Mouse (Mus musculus) lung, postnatal 0 days (tissue): ENCODE results near the gene Vps52. TPM values are rescaled to one million over a fixed set of nuclear protein-coding genes. Genes with fewer than 3 reads are reported as not detected.

ENCODE experiments used
- ATAC-seq: fragments of 200-750 bp; cut with Nextera tagmentation; 2 replicates; pipeline ENCODE4 v1.8.0; 2017; ENCODE audit warnings: moderate library complexity
- DNase-seq: peaks from one replicate; pipeline ENCODE4 v3.0.0-alpha.2; 2016; ENCODE audit warnings: low spot score
- H3K27ac ChIP-seq: fragments of 300-500 bp; sonication (generic); 2 replicates; pipeline ENCODE4 v1.5.1; 2014; ENCODE audit warnings: antibody characterized with exemption, mild to moderate bottlenecking, low read length, mixed read lengths
- H3K27me3 ChIP-seq: fragments of 300-500 bp; sonication (generic); replicated peaks from 2 replicates; pipeline ENCODE4 v1.6.1; 2014; ENCODE audit warnings: low read length, mixed read lengths; ENCODE audit not compliant: insufficient read depth
- H3K36me3 ChIP-seq: fragments of 300-500 bp; sonication (generic); 2 replicates; pipeline ENCODE4 v1.6.1; 2014; ENCODE audit warnings: low read length, mixed read lengths; ENCODE audit not compliant: insufficient read depth
- H3K4me1 ChIP-seq: fragments of 300-500 bp; sonication (generic); 2 replicates; pipeline ENCODE4 v1.6.1; 2014; ENCODE audit warnings: antibody characterized with exemption, low read depth, low read length, mixed read lengths; ENCODE audit not compliant: insufficient read depth
- H3K4me2 ChIP-seq: fragments of 300-500 bp; sonication (generic); replicated peaks from 2 replicates; pipeline ENCODE4 v1.6.1; 2014; ENCODE audit warnings: low read depth, mild to moderate bottlenecking, low read length, moderate library complexity, mixed read lengths
- H3K4me3 ChIP-seq: fragments of 300-500 bp; sonication (generic); 2 replicates; pipeline ENCODE4 v1.5.1; 2014; ENCODE audit warnings: low read depth, low read length
- H3K9ac ChIP-seq: fragments of 300-500 bp; sonication (generic); replicated peaks from 2 replicates; pipeline ENCODE4 v1.6.1; 2014; ENCODE audit warnings: low read depth, mild to moderate bottlenecking
- H3K9me3 ChIP-seq: fragments of 300-500 bp; sonication (generic); 2 replicates; pipeline ENCODE4 v1.6.1; 2016; ENCODE audit warnings: low read length, mixed read lengths
- CTCF ChIP-seq: IDR thresholded peaks from 2 replicates; pipeline ENCODE4 v1.5.1; 2016; ENCODE audit warnings: antibody characterized with exemption, mild to moderate bottlenecking
- EP300 ChIP-seq: IDR thresholded peaks from 2 replicates; pipeline ENCODE4 v1.6.1; 2016; ENCODE audit warnings: antibody characterized with exemption, mild to moderate bottlenecking, control low read depth
- WGBS: fragments of 180-500 bp; shearing (Covaris S2); extraction: QIAGEN DNeasy Blood & Tissue Kit; methylation state at CpG from one replicate; pipeline ENCODE4 v1.1.7; 2014; 5-methylcytosine and 5-hydroxymethylcytosine counted together
- polyA plus RNA-seq: library from polyadenylated mRNA; unstranded; fragments of >200 nt; fragmentation: Nextera tagmentation; extraction: Ambion mirVana; gene quantifications from 2 replicates; pipeline ENCODE4 v1.2.1, GENCODE M21; 2015

Gene Vps52
- polyA plus RNA-seq, 1 experiment from 2014 or later, result 28.5 TPM

DNA sequence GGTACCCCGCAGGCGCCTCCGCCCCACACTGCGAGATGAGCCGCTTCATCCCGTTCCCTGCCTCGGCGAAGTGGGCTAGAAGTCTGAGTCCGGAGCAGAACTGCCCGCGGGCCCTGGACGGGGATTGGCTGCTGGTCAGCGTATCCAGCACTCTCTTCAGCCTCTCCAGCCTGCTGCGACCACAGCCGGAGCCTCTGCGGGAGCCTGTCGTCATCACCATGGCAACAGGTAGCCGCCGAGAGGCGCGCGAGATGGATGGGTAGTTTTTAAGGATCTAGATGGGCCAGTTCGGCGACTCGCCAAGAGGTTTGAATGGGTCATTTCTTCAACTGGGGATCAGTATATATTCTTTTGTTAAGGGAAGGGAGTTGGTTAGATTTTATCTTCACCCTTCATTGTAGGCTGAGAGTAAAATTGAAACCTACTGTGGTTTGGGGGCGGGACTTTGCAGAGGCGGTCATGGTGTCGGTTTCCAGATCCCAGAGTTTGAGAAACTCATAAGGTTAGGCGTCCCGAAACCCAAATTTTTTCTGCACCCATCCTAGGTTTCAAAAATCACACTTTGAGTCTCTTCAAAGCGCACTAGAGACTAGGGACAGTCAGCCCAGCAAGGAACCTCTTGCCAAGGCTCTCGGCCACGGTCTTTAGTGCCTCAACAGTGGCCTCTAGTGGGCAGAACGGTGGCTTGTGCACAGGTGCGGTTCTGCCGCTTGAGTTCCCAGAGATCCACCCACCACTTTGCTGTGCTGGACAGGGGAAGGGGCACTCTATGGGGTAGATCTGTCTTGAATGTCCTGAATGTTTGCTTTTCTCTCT is 35.1 kb upstream of the Vps52 start:
- peaks cover 3% of the 10 kb centered on the region; the same call in 1 of the 2 replicates for H3K36me3 ChIP-seq
- peaks cover 6% of the 10 kb centered on the region; the same call in 1 of the 2 replicates for H3K4me1 ChIP-seq
- no peaks in the 10 kb centered on the region for H3K27me3 ChIP-seq
- H3K4me3 ChIP-seq, result peak overlapping the region; percentile 75
- H3K27ac ChIP-seq, result peak overlapping the region; percentile 91
- DNase-seq (peak; percentile 93), ATAC-seq (peak; percentile 34)
- WGBS, result 1% methylated on average over 36 of the region's 36 CpGs
- no peaks in the 10 kb centered on the region for H3K9me3 ChIP-seq
- TF ChIP-seq EP300, result no peak; the same call in 1 of the 2 replicates
- TF ChIP-seq CTCF, result peak; percentile 91
- peak overlapping the region; percentile 98 for H3K4me2 ChIP-seq
- H3K9ac ChIP-seq, result peak overlapping the region; percentile 77

DNA sequence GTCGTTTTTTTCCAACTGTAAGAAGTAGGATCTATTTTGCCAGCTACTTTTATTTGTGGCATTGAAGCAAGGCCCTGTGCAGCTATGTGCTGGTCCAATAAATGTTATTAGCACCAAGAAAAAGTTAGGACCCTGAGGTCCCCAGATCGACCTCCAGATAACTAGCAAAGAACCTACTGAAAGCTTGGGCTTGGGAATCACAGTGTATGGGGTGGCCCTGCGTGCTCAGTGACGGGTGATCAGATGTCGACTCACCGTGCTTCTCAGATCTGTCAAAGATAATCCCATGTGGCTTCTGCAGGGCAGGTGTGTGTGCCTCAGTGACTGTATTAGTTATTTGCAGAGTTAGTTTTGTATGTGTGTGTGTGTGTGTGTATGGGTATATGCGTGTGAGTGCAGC is 34.3 kb upstream of the Vps52 start:
- Histone ChIP-seq H3K4me1 (peaks cover 6% of the 10 kb centered on the region; the same call in 1 of the 2 replicates), H3K27me3 (no peaks in the 10 kb centered on the region), H3K4me3 (no peak overlapping the region), H3K9me3 (no peaks in the 10 kb centered on the region), H3K27ac (no peak overlapping the region), H3K9ac (peak overlapping the region; percentile 12; the same call in 1 of the 2 replicates), H3K36me3 (peaks cover 11% of the 10 kb centered on the region), H3K4me2 (no peak overlapping the region)
- DNase-seq (no peak), ATAC-seq (no peak)
- 83% methylated on average over 7 of the region's 7 CpGs for WGBS
- no peak for TF ChIP-seq EP300
- TF ChIP-seq CTCF, result no peak

DNA sequence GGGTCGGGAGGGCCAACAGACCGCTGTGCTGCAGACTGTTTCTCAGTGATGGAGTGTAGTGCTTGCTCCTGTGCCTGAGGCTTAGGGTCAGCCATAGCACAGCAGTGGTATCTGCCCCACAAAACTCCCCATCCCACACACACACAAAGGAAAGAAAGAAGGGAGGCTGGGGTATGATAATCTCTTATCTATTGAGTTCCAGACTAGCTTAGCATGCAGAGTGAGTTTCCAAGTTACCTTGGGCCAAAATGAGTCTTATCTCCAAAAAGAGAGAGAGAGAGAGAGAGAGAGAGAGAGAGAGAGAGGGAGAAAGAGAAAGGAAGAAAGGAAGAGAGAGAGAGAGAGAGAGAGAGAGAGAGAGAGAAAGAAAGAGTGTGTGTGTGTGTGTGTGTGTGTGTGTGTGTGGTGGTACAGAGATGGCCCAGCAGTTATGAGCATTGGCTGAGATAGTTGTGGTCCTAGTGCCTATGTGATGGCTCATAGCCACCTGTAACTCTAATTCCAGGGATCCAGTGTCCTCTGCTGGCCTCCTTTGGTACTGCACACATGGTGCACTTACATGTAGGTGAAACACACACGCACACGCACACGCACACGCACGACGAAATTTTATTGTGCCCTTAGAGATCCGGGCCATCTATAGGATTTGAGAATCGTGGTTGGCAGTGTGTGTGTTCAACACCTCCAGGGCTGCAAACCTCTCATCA is 30.9 kb upstream of the Vps52 start:
- Histone ChIP-seq H3K4me2 (no peak overlapping the region), H3K36me3 (peaks cover 11% of the 10 kb centered on the region), H3K27me3 (no peaks in the 10 kb centered on the region), H3K4me1 (peaks cover 6% of the 10 kb centered on the region; the same call in 1 of the 2 replicates), H3K9ac (no peak overlapping the region), H3K9me3 (no peaks in the 10 kb centered on the region), H3K4me3 (no peak overlapping the region), H3K27ac (no peak overlapping the region)
- peak; percentile 37 for DNase-seq
- no peak for ATAC-seq
- TF ChIP-seq EP300, result no peak
- peak; percentile 76 for TF ChIP-seq CTCF
- WGBS, result 85% methylated on average over 10 of the region's 10 CpGs

DNA sequence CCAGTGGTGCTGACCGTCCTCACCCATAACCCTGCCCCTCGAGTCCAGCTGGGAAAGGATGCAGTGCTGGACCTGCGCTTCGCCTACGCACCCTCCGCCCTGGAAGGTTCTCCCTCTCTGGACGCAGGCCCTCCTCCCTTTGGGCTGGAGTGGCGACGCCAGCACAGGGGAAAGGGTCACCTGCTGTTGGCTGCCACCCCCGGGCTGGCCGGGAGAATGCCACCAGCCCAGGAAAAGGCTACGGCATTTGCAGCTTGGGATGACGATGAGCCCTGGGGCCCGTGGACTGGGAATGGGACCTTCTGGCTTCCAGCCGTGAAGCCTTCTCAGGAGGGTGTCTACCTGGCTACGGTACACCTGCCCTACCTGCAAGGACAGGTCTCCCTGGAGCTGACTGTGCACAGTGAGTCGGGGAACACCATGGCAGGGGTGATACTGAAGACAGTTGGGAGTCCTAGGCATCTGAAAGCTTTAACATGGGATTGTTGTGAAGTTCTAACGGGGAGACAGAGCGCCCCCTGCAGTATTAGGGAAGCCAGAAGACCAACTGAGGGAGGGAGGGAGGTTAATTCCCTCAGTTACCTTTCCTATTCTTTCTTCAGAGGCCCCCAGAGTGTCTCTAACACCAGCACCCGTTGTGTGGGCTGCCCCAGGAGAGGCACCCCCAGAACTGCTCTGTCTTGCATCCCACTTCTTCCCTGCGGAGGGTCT is 30.1 kb upstream of the Vps52 start:
- 80% methylated on average over 21 of the region's 21 CpGs for WGBS
- Histone ChIP-seq H3K4me1 (peaks cover 6% of the 10 kb centered on the region; the same call in 1 of the 2 replicates), H3K27me3 (no peaks in the 10 kb centered on the region), H3K4me3 (no peak overlapping the region), H3K27ac (no peak overlapping the region), H3K4me2 (no peak overlapping the region), H3K36me3 (peaks cover 11% of the 10 kb centered on the region), H3K9ac (no peak overlapping the region), H3K9me3 (no peaks in the 10 kb centered on the region)
- TF ChIP-seq EP300 (no peak), CTCF (peak; percentile 35; the same call in 1 of the 2 replicates)
- DNase-seq (no peak), ATAC-seq (no peak)

DNA sequence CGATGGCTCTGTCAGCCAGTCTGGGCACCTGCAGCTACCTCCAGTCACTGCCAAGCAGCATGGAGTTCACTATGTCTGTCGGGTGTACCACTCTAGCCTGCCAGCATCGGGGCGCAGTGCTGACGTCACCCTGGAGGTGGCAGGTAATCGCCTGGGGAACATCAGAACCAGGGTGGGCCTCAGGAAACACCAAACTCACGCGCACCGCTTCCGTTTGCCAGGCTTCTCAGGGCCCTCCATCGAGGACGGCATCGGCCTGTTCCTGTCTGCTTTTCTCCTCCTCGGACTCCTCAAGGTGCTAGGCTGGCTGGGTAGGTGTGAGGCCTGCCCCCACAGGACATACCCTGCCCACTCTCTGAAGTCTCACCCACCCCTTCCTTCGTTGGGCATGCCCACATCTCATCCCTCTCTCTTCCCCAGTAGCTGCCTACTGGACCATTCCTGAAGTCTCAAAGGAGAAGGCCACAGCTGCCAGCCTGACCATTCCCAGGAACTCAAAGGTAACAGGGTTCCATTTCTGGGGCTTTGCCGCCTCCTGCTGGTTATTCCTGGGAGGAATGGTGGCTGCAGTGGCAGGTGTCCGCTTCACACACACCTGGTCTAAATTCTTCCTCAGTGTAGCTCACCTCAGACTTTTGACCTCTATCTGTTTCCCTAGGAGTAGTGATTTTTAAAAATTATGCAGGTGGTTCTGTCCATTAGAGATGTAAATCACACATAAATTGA is 29.2 kb upstream of the Vps52 start:
- no peak overlapping the region for H3K27ac ChIP-seq
- no peaks in the 10 kb centered on the region for H3K27me3 ChIP-seq
- peak; percentile 60 for TF ChIP-seq CTCF
- no peak for TF ChIP-seq EP300
- DNase-seq, result no peak
- no peak for ATAC-seq
- peaks cover 11% of the 10 kb centered on the region for H3K36me3 ChIP-seq
- no peaks in the 10 kb centered on the region for H3K9me3 ChIP-seq
- H3K4me1 ChIP-seq, result peaks cover 5% of the 10 kb centered on the region; the same call in 1 of the 2 replicates
- no peak overlapping the region for H3K4me3 ChIP-seq
- H3K9ac ChIP-seq, result no peak overlapping the region
- H3K4me2 ChIP-seq, result no peak overlapping the region
- 70% methylated on average over 17 of the region's 17 CpGs for WGBS
